Mouse (Mus musculus) c-Kit-positive CD71-positive TER-119-negative erythroid progenitor cells, embryonic 14.5 days (primary cell): Measurements from ENCODE around the gene Ankra2.
A peak's percentile ranks its signal among the peaks of the same experiment; 100 is the strongest.

Source experiments
- DNase-seq: peaks from one replicate; pipeline ENCODE4 v3.0.0-alpha.2; 2013; ENCODE audit warnings: low read depth

The Ankra2 gene

DNA sequence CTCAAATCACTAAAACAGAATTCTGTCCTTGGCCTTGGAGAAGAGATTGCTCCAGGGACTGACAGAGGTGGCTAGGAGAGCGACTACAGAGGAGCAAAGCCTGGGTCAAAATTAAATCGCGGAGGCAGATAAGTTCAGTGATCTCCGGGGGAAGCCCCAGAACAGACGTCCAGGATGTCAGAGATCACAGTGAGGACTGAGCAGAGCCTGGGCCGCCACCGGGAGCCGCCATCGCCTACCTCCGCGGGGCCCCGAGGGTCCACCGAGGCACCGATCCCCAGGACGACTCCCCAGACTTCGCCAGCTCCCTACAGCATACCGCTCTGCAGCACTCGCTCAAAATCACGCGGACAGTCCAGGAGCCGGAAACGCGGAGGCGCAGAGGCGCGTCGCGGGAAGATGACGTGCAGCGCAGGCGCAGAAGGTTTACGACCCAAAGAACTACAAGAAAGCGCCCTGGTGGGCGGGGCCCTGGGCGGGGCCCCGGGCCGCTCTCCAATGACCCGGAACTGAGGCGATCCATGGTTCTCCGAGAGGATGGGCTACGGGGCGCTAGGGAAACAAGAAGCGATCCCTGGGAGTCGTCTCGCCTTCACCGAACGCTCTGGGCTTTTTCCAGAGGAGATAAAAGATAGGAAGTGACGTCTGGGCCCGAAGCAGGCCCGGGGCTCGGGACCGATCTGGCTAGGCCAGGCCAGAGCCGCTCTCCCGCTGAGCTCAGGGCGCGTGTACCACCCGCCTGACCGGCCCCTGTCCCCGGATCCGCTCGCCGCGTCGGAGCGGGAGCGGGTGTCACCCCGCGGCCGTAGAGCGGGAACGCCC, at the start of gene Ankra2, which contains the start of gene Utp15:
Gene Ankra2, plus strand, starts transcription at position 439 of the 822 bp plus-strand sequence.
Gene Utp15, minus strand, starts transcription at position 406 of the 822 bp plus-strand sequence.
- DNase-seq, result peak; percentile 95

DNA sequence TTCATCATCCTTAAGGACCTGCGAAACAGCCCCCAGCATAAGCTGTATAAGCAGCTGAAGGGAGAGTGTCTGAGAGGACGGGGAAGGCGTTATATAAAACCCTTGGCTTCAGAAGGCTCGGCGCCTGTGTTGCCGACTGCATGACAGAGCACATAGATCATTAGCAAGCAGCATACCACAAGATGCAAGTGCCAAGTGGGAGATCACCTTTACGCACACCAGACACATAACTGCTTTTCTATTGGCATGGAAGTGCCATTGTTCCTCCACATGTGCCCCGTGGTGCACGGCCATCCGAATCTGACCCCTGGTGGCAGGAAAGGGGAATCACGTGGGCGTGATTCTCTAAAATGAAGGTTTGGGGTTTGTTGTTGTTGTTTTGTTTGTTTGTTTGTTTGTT, 40.0 kb upstream of the Ankra2 start:
- no peak for DNase-seq

DNA sequence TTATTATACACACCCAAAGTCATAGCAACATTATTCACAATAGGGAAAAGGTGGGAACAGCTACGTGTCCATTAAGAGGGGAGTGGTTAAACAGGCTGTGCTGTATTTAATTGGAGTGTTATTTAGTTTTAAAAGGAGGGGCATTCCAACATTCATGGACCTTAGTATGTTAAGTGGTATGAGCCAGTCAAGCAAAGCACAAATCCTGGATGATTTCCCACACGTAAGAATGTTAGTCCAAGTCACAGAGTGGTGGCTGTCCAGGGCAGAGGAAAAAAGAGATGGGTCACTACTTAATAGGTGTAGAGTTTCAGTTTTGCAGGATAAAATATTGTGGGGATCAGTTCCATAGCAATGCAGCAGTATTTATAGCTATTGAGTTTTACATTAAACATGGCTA, 36.6 kb upstream of the Ankra2 start:
- DNase-seq, result no peak

DNA sequence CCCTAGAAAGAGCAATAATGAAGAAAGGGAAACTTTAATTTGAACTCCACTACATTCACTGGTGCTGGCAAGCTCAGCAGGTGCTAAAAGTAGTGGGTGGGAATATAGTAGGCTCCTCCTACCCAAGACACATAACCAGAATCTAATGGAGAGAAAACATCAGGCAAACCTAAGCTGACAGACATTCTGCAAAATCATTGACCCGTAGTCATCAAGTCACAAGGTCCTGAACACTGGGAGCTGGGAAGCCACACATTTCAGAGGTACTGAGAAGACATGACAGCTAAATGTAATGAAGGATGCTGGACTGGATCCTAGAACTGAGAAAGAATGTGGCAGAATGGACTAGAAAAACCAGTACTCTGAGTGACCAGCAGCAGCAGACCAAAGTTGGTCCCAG, 32.4 kb upstream of the Ankra2 start:
- no peak for DNase-seq

DNA sequence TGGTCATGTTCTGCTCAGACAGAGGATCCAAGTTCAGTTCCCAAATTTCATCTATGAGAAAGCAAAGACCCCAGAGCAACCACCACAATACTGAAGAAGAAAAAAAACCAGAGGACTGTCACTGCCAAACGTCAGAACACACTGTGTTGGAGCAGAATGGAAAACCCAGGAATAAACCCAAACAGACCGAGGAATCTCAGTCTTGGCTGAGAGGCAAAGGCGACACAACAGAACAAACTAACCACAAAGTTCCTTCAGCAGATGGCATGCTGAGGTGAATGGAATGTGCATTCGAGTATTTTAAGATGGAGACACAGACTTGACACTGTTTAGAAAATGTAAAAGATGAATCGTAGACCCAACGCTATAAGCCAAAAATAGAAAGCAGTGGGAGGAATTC, 27.4 kb upstream of the Ankra2 start:
- DNase-seq, result no peak

DNA sequence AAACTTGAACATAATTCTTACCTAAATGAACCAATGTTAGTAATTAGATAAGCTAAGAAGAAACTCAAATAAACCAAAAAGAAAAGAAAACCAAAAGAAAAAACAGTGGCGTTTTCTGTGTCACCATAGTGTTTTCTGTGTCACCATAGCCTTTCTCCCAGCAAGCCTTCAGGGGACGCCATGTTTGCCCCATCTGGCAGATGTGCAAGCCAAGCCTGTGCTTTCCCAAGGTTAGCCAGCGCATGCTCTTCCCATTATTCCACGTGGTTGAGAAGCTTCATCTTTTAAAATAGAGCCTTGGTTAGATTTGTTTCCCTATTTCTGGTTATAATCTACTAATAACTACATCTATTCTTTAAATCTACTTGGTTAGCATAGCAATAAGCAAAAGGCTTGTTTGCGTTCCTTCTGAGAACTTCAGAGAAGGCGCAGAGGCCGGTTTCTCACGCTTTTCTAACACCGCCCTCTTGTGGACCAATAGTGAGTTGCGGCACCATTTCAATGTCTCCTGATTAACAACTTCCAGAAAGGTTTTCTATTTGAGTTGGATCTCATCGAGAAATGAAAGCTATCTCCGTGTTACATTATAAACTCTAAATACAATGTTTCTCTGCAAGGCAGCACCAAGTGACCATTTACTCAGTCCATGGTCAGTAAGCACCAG, 22.8 kb upstream of the Ankra2 start:
- DNase-seq, result peak; percentile 63

DNA sequence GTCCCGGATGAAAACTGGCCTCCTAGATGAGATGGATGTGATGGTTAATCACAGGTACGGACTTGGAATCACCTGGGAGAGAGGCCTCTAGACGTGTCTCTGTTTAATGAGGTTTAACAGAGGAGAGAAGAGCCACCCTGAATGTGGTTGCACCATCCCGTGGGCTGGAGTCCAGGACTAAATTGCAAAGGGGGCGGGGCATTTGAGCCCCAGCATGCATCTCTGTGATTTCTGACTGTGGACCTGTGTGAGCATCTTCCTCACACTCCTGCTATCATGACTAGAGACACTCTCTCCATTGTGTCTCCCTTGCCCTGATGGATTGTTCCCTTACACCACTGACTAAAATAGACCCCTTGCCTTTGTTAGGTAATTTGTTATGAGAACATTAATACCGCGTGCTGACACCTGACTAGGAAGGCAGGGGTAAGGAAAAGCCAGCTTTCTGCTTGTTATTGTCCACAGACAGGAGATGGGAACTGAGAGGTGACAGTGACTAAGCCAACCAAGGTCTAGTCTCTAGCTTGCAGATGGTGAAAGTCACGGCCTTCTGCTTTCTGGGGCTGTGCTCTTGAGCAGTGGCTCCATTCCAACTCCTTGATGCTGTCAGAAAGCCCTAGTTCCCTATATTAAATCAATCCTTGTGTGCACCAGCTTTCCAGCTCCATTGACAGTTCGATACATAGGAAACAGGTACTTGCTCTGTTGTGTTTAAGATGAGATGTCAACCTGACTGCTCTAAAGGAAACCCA, 21.2 kb upstream of the Ankra2 start:
- no peak for DNase-seq

DNA sequence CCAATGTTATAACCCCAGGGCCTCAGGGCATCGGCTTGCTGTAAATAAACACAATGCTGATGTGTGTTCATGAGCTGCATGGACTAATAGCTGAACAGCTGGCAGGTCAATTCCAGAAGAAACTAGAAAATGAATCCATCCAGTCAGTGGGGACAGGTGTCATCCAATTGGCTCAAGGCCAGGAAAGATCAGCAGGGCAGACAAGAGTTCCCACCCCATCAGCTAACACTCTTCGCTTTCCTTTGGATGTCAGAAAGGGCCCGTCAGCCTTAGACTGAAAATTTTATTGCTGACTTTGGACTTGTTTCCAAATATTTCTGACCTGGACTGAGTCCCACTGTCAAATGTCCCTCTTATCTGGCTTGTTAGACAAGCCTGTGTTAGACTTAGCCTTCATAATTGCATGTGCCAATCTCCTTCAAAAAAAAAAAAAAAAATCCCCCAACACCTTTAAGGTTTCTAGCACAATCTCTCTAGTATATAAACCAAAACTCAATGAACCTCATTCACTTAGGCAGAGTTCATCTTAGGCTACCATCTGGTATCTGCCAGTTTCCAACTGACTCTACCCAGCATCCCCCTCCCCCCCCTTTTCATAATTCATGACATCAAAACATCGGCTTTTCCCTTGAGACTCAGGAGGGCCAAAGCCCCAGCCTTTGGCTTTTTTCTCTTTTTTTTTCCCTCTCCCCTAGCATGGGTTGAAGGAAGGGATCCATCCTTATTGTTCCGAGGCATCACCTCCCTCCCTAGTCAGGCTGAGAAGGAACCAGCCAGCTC, 18.1 kb upstream of the Ankra2 start:
- no peak for DNase-seq

DNA sequence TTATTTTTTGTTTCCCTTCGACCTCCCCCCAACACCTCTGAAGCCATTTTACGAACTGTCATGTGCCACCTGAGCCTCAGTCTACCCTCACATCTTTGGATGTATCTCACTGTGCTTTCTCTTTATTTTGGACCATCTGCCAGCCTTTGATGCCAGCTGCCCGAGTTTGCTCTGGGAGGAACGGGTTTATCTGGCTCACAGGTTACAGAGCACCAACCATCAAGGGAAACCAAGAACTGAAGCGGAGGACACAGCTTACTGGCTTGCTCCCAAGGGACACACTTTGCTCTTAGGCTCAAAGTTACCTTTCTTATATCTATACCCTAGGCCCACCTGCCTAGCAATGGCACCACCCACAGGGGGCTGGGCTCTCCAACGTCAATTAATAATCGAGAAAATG, 17.5 kb upstream of the Ankra2 start:
- DNase-seq, result no peak

DNA sequence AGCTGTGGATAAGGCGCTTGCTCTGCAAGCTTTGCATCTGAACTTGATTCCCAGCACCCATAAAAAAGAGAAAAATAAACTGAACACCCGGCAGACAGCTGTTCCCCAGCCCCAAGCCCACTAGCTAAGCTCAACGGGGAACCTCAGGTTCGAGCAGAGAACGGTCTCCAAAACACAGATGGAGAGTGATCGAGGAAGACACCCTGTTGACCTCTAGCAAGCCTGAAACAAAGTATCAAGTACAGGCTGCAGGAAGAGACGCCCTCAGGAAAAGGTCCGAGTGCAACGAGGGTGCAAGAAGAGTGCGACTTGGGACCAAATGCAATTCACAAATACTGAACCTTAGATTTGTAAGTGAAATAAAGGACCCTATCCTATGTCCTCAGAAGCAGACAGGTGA, 13.3 kb upstream of the Ankra2 start:
- DNase-seq, result no peak

DNA sequence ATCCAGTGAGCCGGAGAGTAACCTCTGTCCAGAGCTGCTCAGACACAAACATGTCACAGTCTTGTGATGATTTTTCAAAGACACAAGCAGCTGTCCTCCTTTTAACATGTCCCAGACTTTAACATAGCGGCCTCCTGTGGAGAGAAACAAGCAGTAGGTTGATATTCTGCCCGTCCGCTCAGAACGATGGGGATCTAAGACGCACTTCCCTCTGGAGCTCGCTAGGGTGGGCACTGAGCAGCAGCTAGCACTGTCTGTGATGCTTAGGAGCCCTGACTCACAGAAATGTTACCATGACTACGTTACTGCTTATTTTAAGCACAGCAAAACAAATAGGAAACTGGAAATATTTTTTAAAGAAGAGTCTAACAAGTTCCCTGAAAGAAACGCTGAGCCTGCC, 8.0 kb upstream of the Ankra2 start:
- no peak for DNase-seq

DNA sequence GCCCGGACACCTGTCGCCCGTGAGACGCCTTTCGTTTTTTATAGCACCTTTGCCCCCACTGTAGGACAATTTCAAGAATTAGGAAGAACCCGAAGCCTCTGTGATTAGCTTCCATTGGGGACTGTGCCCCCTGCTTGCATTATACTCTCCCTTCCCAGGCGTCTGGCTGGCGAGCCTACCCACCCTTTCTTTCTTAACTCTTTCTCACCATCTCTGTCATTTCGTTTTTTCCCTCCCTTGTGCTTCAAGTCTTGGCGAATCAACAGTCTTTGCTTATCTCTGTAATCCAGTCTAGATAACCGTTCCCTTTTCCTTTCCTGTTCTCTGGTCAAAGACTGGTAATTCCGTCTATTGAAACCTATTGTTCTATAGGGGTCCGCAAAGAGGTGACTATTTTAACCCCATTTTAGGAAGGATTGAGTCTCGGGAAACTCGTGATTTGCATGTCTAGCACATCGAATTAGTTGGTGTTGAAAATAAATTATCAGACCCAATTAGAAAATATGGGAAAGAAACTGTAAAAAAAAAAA, 649 bp downstream of the Ankra2 start:
- peak; percentile 27 for DNase-seq

DNA sequence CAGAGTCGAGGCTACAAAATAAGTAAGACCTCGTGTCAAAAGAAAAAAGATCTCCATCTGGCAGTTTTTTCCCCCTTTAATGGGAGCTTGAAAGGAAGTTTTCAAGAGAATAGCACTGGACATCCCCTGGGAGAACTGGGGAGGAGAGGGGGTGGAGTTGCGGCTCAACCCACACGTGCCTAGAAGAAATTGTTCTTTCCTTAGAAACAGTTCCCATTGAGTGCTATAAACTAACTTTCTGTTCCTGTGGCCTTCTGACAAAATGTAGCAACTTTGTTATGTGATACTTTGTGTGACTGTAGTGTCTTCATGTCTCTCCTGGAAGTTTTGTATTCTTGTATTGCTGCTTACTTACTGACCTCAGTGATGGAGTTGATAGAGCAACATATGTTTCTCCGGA, 1.2 kb downstream of the Ankra2 start:
- DNase-seq, result no peak

DNA sequence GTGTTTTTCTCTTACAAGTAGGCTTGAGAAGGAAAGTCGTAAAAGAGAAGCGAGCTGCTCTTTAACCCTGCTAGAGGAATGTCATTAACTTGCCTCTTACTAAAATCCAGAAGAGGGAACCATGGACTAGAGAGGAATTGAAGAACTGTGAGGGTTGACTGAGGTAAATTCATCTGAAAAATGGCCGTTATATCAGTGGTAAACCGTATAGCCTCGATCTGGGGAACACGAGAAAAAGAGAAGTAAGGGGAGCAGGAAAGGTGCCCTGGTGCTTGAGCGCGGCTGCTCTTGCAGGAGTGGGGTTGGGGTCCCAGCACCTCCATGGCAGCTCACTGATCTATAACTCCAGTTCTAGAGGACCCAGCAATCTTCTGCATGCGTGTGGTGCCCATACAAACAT, 11.1 kb downstream of the Ankra2 start:
- no peak for DNase-seq

DNA sequence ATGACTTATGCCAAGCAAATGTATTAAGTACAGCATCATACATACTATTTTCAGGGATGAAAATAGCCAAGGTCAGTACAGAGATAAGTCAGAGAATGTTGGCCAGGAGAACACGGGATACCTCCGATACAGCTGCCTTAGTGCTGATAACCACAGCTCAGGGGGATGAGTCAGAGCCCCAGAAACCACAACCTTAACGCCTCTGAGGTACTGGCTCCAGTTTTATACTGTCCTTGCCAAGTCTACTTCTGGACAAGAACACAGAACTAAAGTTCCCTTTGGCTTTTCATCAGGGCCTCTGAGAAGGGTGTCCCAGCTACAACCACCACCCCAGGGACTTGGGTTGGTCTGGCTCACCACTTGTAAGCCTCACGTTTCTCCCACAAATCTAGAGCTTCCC, 12.8 kb downstream of the Ankra2 start:
- DNase-seq, result peak; percentile 43

DNA sequence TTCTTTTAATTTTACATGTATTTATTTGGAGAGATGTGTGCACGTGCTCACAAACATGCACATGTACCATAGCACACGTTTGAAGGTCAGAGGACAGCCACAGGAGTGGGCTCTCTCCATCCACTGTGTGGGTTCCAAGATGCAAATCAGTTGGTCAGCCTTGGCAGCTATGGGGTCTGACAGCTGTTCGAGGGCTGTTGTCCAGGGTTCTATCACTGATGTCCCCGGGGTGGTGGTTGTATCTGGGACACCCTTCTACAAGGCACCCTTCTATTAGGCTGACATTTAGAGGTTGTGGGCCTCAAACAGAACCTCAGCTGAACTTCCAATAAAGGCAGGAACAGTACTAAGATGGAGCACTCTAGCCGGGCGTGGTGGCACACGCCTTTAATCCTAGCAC, 13.4 kb downstream of the Ankra2 start:
- DNase-seq, result no peak

DNA sequence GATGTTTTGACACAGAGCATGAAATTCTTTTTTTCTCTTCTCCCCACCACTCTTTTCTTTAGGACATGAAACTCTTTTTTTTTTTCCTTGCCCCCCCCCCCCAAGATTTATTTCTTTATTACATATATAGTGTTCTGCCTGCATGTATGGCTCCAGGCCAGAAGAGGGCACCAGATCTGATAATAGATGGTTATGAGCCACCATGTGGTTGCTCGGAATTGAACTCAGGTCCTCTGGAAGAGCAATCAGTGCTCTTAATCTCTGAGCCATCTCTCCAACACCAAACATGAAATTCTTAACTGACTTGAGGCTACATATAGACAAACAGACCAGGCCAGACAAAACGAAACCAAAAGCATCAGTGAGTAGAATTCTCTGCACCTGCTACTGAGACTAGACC, 14.6 kb downstream of the Ankra2 start:
- no peak for DNase-seq

DNA sequence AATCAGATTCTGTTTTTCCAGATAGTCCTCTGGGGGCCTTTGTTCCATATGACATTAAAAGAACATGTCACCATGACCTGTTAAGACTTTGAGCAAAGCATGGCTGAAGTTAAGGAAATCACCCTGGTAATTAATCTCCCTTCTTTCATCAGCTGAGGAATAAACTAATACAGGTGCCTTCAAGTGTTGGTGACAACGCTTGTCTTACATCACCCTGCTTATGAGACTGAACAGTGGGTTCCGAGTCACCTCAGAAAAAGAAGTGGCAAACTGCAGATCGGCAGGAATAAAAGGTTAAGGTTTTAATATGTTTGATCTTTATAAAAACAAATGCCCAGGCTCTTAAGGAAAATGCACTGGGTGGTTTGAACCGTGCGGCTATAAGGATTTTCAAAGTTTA, 16.8 kb downstream of the Ankra2 start, which contains the start of gene Gm21976:
Gene Gm21976, plus strand, starts transcription at position 202 of the 400 bp plus-strand sequence.
- DNase-seq, result no peak

DNA sequence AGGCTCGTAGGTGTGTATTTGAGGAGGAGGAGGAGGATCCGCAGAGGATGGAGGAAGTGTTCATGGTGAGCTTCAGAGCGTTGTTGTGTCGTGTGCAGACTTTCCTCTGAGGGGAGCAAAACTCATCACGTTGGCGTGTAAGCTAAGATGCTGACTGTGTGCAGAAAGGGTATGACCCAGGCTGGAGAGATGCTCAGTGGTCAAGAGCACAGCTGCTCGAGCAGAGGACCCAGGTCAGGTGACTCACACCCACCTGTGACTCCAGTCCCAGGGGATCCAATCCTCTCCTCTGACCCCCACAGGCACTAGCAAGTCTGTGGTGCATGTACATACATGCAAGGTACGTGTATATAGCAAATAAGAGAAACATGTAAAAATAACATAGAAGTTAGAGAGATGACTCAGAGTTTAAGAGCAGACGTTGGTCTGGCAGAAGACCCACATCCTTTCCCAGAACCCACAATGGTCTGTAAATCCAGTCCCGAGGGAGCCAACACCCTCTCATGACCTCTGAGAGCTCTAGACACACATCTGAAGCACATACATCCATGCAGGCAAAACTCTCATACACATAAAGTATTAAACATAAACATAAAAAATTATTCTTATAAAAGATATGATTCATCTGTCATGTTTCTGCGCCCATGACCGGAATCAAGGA, 18.2 kb downstream of the Ankra2 start:
- DNase-seq, result no peak

DNA sequence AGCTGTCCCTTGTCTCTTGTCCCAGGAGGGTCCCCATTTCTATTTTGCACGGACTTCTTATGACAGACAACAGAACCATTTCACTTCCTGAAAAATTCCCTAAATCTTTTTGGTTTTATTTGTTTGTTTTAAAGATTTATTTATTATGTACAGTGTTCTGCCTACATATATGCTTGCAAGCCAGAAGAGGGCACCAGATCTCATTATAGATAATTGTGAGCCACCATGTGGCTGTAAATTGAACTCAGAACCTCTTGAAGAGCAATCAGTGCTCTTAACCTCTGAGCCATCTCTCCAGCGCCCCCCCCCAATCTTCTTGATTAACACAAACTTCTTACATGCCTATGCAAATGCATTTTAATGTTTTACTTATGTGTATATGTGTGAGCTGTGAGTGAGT, 27.8 kb downstream of the Ankra2 start:
- DNase-seq, result no peak

DNA sequence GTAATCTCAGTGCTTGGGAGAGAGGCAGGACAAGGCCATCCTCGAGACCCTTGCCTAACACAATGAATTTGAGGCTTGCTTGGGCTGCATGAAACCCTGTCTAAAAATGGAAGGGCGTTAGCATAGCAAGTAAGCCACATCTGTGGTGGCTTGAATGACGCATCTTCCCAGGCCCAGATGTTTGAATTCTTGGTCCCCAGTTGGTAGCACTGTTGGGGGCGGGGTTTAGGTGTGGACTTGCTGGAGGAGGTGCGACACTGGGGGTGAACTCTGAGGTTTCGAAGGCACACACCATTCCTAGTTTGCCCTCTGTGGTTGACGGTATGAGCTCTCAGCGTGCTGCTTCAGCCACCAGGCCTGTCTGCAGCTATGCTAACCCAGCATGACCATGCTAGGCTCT, 28.8 kb downstream of the Ankra2 start:
- DNase-seq, result no peak
